Mouse (Mus musculus): ENCODE measurements around the gene Bicdl2. TPM values are rescaled to one million over a fixed set of nuclear protein-coding genes. Genes with fewer than 3 reads are reported as not detected.

The Bicdl2 gene
- total and polyA plus RNA-seq, 2 experiments = 0.09 TPM; not detected in 1

- Histone ChIP-seq H3K36me3 (ENCODE audit: control insufficient read depth, insufficient read depth, low read length) (no peaks in the 10 kb centered on the region), H3K9ac (ENCODE audit: low read depth, low read length) (no peak overlapping the region), H3K4me1 (ENCODE audit: control insufficient read depth, insufficient read depth, low read length) (no peaks in the 10 kb centered on the region), H3K79me2 (ENCODE audit: control insufficient read depth, insufficient read depth, low read length) (no peaks in the 10 kb centered on the region), H3K27me3 (ENCODE audit: control insufficient read depth, insufficient read depth, low read length) (no peaks in the 10 kb centered on the region; the same call in 1 of the 2 replicates), H3K4me3 (ENCODE audit: insufficient read depth, low read depth, low read length) (no peak overlapping the region), H3K27ac (replicated peaks; ENCODE audit: insufficient read depth, low read depth, low read length) (no peak overlapping the region)
- TF ChIP-seq POLR2A (IDR thresholded peaks at IDR 0.05; ENCODE audit: extremely low read depth, insufficient read depth, low read length) = no peak
- TF ChIP-seq CTCF (IDR thresholded peaks at IDR 0.05; ENCODE audit: low read depth, low read length) = no peak
- 80% methylated on average over 7 of the region's 7 CpGs for WGBS
- DNase-seq (ENCODE audit: extremely low read depth, low read depth, low spot score) = no peak
These were observed 45.3 kb downstream of the Bicdl2 start for GRCm38 (mm10) chr17:23705525-23706104.

- H3K4me1 ChIP-seq (ENCODE audit: control insufficient read depth, insufficient read depth, low read length) = no peaks in the 10 kb centered on the region
- H3K9ac ChIP-seq (ENCODE audit: low read depth, low read length) = no peak overlapping the region
- H3K36me3 ChIP-seq (ENCODE audit: control insufficient read depth, insufficient read depth, low read length) = no peaks in the 10 kb centered on the region
- TF ChIP-seq CTCF (IDR thresholded peaks at IDR 0.05; ENCODE audit: low read depth, low read length) = peak; percentile 85
- no peak for TF ChIP-seq POLR2A (IDR thresholded peaks at IDR 0.05; ENCODE audit: extremely low read depth, insufficient read depth, low read length)
- no peak overlapping the region for H3K4me3 ChIP-seq (ENCODE audit: insufficient read depth, low read depth, low read length)
- DNase-seq (ENCODE audit: extremely low read depth, low read depth, low spot score) = peak; percentile 43
- H3K27ac ChIP-seq (replicated peaks; ENCODE audit: insufficient read depth, low read depth, low read length) = no peak overlapping the region
- WGBS = 0% methylated on average over 3 of the region's 3 CpGs
- no peaks in the 10 kb centered on the region; the same call in 1 of the 2 replicates for H3K27me3 ChIP-seq (ENCODE audit: control insufficient read depth, insufficient read depth, low read length)
- no peaks in the 10 kb centered on the region for H3K79me2 ChIP-seq (ENCODE audit: control insufficient read depth, insufficient read depth, low read length)
These were observed 45.9 kb downstream of the Bicdl2 start for GRCm38 (mm10) chr17:23706212-23706611.

GRCm38 (mm10) chr17:23717003-23717402 is 56.7 kb downstream of the Bicdl2 start:
- TF ChIP-seq CTCF (IDR thresholded peaks at IDR 0.05; ENCODE audit: low read depth, low read length) = no peak
- no peak for TF ChIP-seq POLR2A (IDR thresholded peaks at IDR 0.05; ENCODE audit: extremely low read depth, insufficient read depth, low read length)
- H3K27me3 ChIP-seq (ENCODE audit: control insufficient read depth, insufficient read depth, low read length) = no peaks in the 10 kb centered on the region
- H3K4me1 ChIP-seq (ENCODE audit: control insufficient read depth, insufficient read depth, low read length) = no peaks in the 10 kb centered on the region
- H3K4me3 ChIP-seq (ENCODE audit: insufficient read depth, low read depth, low read length) = no peak overlapping the region
- H3K9ac ChIP-seq (ENCODE audit: low read depth, low read length) = no peak overlapping the region
- H3K27ac ChIP-seq (replicated peaks; ENCODE audit: insufficient read depth, low read depth, low read length) = no peak overlapping the region
- no peak for DNase-seq (ENCODE audit: extremely low read depth, low read depth, low spot score)
- no peaks in the 10 kb centered on the region for H3K79me2 ChIP-seq (ENCODE audit: control insufficient read depth, insufficient read depth, low read length)
- 87% methylated on average over 2 of the region's 2 CpGs for WGBS
- H3K36me3 ChIP-seq (ENCODE audit: control insufficient read depth, insufficient read depth, low read length) = no peaks in the 10 kb centered on the region

Other genes with a start within 250 kb of the Bicdl2 start
- not detected in 2 replicates for gene Vmn2r117, start 180.8 kb upstream of the Bicdl2 start, total RNA-seq (2014; rRNA removed)
- not detected in 2 replicates for gene Vmn2r117, start 180.8 kb upstream of the Bicdl2 start, polyA plus RNA-seq (2012; rRNA removed)
- 4.5 and 4.8 TPM in 2 replicates for gene Zfp213, start 96.3 kb upstream of the Bicdl2 start, total RNA-seq (2014; rRNA removed)
- 7.6 and 10.7 TPM in 2 replicates for gene Zfp213, start 96.3 kb upstream of the Bicdl2 start, polyA plus RNA-seq (2012; rRNA removed)
- 1.3 and 2.0 TPM in 2 replicates for gene Zfp13, start 61.0 kb upstream of the Bicdl2 start, total RNA-seq (2014; rRNA removed)
- 2.2 and 3.2 TPM in 2 replicates for gene Zfp13, start 61.0 kb upstream of the Bicdl2 start, polyA plus RNA-seq (2012; rRNA removed)
- not detected in 2 replicates for gene Zscan10, start 59.6 kb upstream of the Bicdl2 start, total RNA-seq (2014; rRNA removed)
- not detected in 2 replicates for gene Zscan10, start 59.6 kb upstream of the Bicdl2 start, polyA plus RNA-seq (2012; rRNA removed)
- gene Mmp25, start 15.2 kb upstream of the Bicdl2 start, total RNA-seq (2014; rRNA removed) = under 0.01 TPM in 1 of 2 replicates, not detected in the other
- 0.06 and 0.10 TPM in 2 replicates for gene Mmp25, start 15.2 kb upstream of the Bicdl2 start, polyA plus RNA-seq (2012; rRNA removed)
- gene Hcfc1r1, start 13.1 kb downstream of the Bicdl2 start, total RNA-seq (2014; rRNA removed) = 9.3 and 11.5 TPM in 2 replicates
- gene Hcfc1r1, start 13.1 kb downstream of the Bicdl2 start, polyA plus RNA-seq (2012; rRNA removed) = 142 and 189 TPM in 2 replicates
- gene Thoc6, start 13.4 kb downstream of the Bicdl2 start, total RNA-seq (2014; rRNA removed) = 6.0 and 6.8 TPM in 2 replicates
- gene Thoc6, start 13.4 kb downstream of the Bicdl2 start, polyA plus RNA-seq (2012; rRNA removed) = 10.2 and 10.3 TPM in 2 replicates
- 4.0 TPM in 2 replicates for gene Tnfrsf12a, start 17.0 kb downstream of the Bicdl2 start, total RNA-seq (2014; rRNA removed)
- gene Tnfrsf12a, start 17.0 kb downstream of the Bicdl2 start, polyA plus RNA-seq (2012; rRNA removed) = 6.0 and 7.1 TPM in 2 replicates
- not detected in 2 replicates for gene Cldn6, start 18.7 kb downstream of the Bicdl2 start, total RNA-seq (2014; rRNA removed)
- gene Cldn6, start 18.7 kb downstream of the Bicdl2 start, polyA plus RNA-seq (2012; rRNA removed) = 0.46 and 0.54 TPM in 2 replicates
- gene Cldn9, start 23.5 kb downstream of the Bicdl2 start, total RNA-seq (2014; rRNA removed) = not detected in 2 replicates
- not detected in 2 replicates for gene Cldn9, start 23.5 kb downstream of the Bicdl2 start, polyA plus RNA-seq (2012; rRNA removed)
- gene 1520401A03Rik, start 62.3 kb downstream of the Bicdl2 start, total RNA-seq (2014; rRNA removed) = under 0.01 TPM in 1 of 2 replicates, not detected in the other
- gene 1520401A03Rik, start 62.3 kb downstream of the Bicdl2 start, polyA plus RNA-seq (2012; rRNA removed) = not detected in 2 replicates
- gene Pkmyt1, start 65.8 kb downstream of the Bicdl2 start, total RNA-seq (2014; rRNA removed) = 0.18 and 1.0 TPM in 2 replicates
- gene Pkmyt1, start 65.8 kb downstream of the Bicdl2 start, polyA plus RNA-seq (2012; rRNA removed) = 1.6 and 2.6 TPM in 2 replicates
- gene Paqr4, start 80.4 kb downstream of the Bicdl2 start, total RNA-seq (2014; rRNA removed) = 1.3 and 1.6 TPM in 2 replicates
- 3.1 and 3.7 TPM in 2 replicates for gene Paqr4, start 80.4 kb downstream of the Bicdl2 start, polyA plus RNA-seq (2012; rRNA removed)
- gene Kremen2, start 85.3 kb downstream of the Bicdl2 start, total RNA-seq (2014; rRNA removed) = not detected in 2 replicates
- 0.06 TPM in 1 of 2 replicates, not detected in the other for gene Kremen2, start 85.3 kb downstream of the Bicdl2 start, polyA plus RNA-seq (2012; rRNA removed)
- 11.1 and 12.6 TPM in 2 replicates for gene Flywch1, start 111.1 kb downstream of the Bicdl2 start, total RNA-seq (2014; rRNA removed)
- gene Flywch1, start 111.1 kb downstream of the Bicdl2 start, polyA plus RNA-seq (2012; rRNA removed) = 13.8 and 14.2 TPM in 2 replicates
- 1.5 and 1.8 TPM in 2 replicates for gene Flywch2, start 125.6 kb downstream of the Bicdl2 start, total RNA-seq (2014; rRNA removed)
- gene Flywch2, start 125.6 kb downstream of the Bicdl2 start, polyA plus RNA-seq (2012; rRNA removed) = 1.5 and 2.6 TPM in 2 replicates
- 33.0 and 46.5 TPM in 2 replicates for gene Srrm2, start 130.0 kb downstream of the Bicdl2 start, total RNA-seq (2014; rRNA removed)
- 177 and 316 TPM in 2 replicates for gene Srrm2, start 130.0 kb downstream of the Bicdl2 start, polyA plus RNA-seq (2012; rRNA removed)
- 153 and 187 TPM in 2 replicates for gene Elob, start 168.6 kb downstream of the Bicdl2 start, total RNA-seq (2014; rRNA removed)
- gene Elob, start 168.6 kb downstream of the Bicdl2 start, polyA plus RNA-seq (2012; rRNA removed) = 276 and 336 TPM in 2 replicates
- gene Prss33, start 175.6 kb downstream of the Bicdl2 start, total RNA-seq (2014; rRNA removed) = not detected in 2 replicates
- gene Prss33, start 175.6 kb downstream of the Bicdl2 start, polyA plus RNA-seq (2012; rRNA removed) = not detected in 2 replicates
- gene Prss32, start 183.3 kb downstream of the Bicdl2 start, total RNA-seq (2014; rRNA removed) = not detected in 2 replicates
- gene Prss32, start 183.3 kb downstream of the Bicdl2 start, polyA plus RNA-seq (2012; rRNA removed) = 0.24 and 0.45 TPM in 2 replicates
- 0.13 TPM in 1 of 2 replicates, not detected in the other for gene Prss41, start 183.7 kb downstream of the Bicdl2 start, total RNA-seq (2014; rRNA removed)
- 0.05 and 0.16 TPM in 2 replicates for gene Prss41, start 183.7 kb downstream of the Bicdl2 start, polyA plus RNA-seq (2012; rRNA removed)
- not detected in 2 replicates for gene Prss21, start 207.6 kb downstream of the Bicdl2 start, total RNA-seq (2014; rRNA removed)
- gene Prss21, start 207.6 kb downstream of the Bicdl2 start, polyA plus RNA-seq (2012; rRNA removed) = not detected in 2 replicates
- gene Dcpp1, start 220.4 kb downstream of the Bicdl2 start, total RNA-seq (2014; rRNA removed) = not detected in 2 replicates
- not detected in 2 replicates for gene Dcpp1, start 220.4 kb downstream of the Bicdl2 start, polyA plus RNA-seq (2012; rRNA removed)
- gene Dcpp2, start 220.4 kb downstream of the Bicdl2 start, total RNA-seq (2014; rRNA removed) = not detected in 2 replicates
- not detected in 2 replicates for gene Dcpp2, start 220.4 kb downstream of the Bicdl2 start, polyA plus RNA-seq (2012; rRNA removed)